Mouse (Mus musculus): ENCODE results near the gene Lipt1.

DNA sequence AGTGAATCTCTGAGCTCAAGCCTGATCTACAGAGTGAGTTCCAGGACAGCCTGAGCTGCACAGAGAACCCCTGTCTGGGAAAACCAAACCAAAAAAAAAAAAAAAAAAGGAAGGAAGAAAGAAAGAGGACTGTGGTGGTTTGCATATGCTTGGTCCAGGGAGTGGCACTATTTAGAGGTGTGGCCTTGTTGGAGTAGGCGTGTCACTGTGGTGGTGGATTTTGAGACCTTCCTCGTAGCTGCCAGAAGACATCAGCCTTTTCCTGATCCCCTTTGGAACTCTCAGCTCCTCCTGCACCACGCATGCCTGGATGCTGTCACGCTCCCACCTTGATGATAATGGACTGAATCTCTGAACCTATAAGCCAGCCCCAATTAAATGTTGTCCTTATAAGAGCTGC, 11.9 kb downstream of the Lipt1 start:
- TF ChIP-seq CTCF (conservative IDR thresholded peaks at IDR 0.05; ENCODE audit: low read length): no peak
- no peak for TF ChIP-seq POU5F1 (IDR thresholded peaks at IDR 0.05; ENCODE audit: borderline replicate concordance, low read length)

Measured in E14TG2a.4 (cell line).